Mouse (Mus musculus) cerebellum, adult 2 months (tissue): ENCODE results near the gene Gm45213. TPM values are rescaled to one million over a fixed set of nuclear protein-coding genes. Genes with fewer than 3 reads are reported as not detected.
"Not testable (repeated sequence)": the region's sequence is repeated elsewhere in the genome, so short reads cannot be mapped to it uniquely, and the experiment has no call there.

Experiments
- DNase-seq, 2 experiments: peaks; one replicate each; pipeline ENCODE4 v3.0.0; 2021
- H3K27ac ChIP-seq: fragments of 200-500 bp; 2 replicates; pipeline ENCODE4 v1.5.1; 2012; ENCODE audit warnings: low read length, control low read depth, inconsistent platforms; ENCODE audit not compliant: insufficient read depth
- H3K27me3 ChIP-seq: fragments of 200-500 bp; 2 replicates; pipeline ENCODE4 v1.6.1; 2012; ENCODE audit warnings: inconsistent platforms, mild to moderate bottlenecking, low read length, moderate library complexity; ENCODE audit not compliant: control insufficient read depth, insufficient read depth
- H3K4me1 ChIP-seq: fragments of 200-500 bp; 2 replicates; pipeline ENCODE4 v1.6.1; 2011; ENCODE audit warnings: low read length; ENCODE audit not compliant: control insufficient read depth, insufficient read depth
- H3K4me3 ChIP-seq: fragments of 200-500 bp; replicated peaks from 2 replicates; pipeline ENCODE3; 2011; ENCODE audit warnings: mild to moderate bottlenecking, low read depth, low read length, control low read depth; ENCODE audit not compliant: insufficient read depth
- CTCF ChIP-seq: fragments of 200-500 bp; IDR thresholded peaks from 2 replicates; pipeline ENCODE4 v1.5.1; 2011; ENCODE audit warnings: low read depth, mild to moderate bottlenecking, control low read depth, low read length, moderate library complexity, borderline replicate concordance; ENCODE audit not compliant: insufficient read depth
- POLR2A ChIP-seq: fragments of 200-500 bp; IDR thresholded peaks from 2 replicates; pipeline ENCODE4 v1.6.1; 2011; ENCODE audit warnings: low read length, control low read depth, borderline replicate concordance; ENCODE audit not compliant: insufficient read depth
- WGBS: fragments of 180-500 bp; shearing (Covaris S2); methylation state at CpG from one replicate; pipeline ENCODE4 v1.1.7; 2018; 5-methylcytosine and 5-hydroxymethylcytosine counted together
- polyA plus RNA-seq: library from polyadenylated mRNA; depleted of rRNA; stranded (reverse); fragments of >200 nt; gene quantifications from 2 replicates; pipeline ENCODE4 v1.2.3, GENCODE M21; 2012

Gene Gm45213
- polyA plus RNA-seq, 1 experiment = not detected

DNA sequence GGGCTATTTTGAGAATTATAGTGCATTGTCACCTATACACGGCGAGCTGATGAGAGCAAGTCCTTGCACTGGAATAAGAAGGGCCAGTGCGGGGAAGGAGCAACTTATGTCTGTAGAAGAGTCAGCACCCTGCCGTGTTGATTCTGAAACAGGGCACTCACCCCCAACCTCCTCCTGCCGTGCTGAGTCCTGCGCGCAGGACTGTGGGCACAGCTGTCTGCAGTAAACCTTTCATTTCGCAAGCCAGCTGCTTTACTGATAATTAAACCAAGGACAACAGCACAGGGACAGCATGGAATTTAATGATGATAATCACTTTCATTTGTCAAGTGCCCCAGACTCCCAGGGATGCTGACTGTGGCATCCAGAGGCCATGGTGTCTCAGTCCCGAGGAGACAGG lies 1.2 kb downstream of the Gm45213 start:
- Histone ChIP-seq H3K27ac (peak overlapping the region; percentile 75; the same call in 1 of the 2 replicates), H3K4me3 (no peak overlapping the region), H3K27me3 (no peaks in the 10 kb centered on the region), H3K4me1 (peaks cover 30% of the 10 kb centered on the region)
- DNase-seq = peak in 1 of 2 experiments; percentile 15
- TF ChIP-seq POLR2A = no peak
- TF ChIP-seq CTCF = no peak
- WGBS = 73% methylated on average over 9 of the region's 9 CpGs

DNA sequence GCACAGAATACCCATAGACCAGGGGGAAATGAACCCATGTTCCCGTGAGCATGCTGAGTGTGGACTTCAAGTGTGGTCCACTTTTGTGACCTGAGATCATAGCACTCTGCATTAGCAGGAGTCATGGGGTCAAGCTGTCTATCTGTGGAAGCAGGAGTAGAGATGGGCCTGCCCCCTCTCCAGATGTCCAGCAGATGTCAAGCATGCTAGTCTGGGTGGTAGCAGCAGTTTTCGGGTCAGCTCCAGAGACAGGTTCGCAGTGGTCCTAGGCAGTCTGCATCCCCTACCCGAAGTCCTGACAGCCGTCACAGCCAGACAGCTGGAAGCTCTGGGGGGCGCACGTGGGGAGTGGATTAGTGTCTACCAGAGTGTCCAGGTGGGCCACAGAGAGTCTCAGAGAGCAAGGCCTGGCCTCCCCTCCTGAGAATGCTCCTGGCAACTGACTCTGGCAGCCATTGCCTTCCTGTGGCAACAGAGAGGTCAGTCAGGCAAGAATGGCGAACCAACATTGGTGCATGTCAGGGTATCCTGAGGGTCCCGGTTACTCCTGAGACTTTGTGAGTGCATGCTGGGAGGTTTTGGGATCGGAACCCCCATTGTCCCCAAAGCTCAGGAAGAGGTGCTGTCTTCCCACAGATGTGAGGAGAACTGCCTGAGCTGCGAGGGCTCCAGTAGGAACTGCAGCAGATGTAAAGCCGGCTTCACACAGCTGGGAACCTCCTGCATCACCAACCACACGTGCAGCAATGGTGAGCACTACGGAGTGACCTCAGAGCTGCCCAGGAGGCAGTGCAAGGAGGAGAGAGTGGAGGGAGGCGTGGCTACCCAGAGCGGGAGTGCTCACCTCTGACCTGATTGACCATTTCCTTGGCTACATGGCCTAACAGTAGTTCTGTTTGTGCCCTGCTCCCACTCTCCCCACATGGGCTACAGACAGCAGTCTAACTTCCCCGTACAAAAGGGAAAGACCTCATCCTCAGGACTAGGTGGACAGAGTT lies 3.8 kb downstream of the Gm45213 start:
- Histone ChIP-seq H3K4me3 (no peak overlapping the region), H3K27me3 (no peaks in the 10 kb centered on the region), H3K4me1 (peaks cover 30% of the 10 kb centered on the region), H3K27ac (no peak overlapping the region)
- DNase-seq = peak in 1 of 2 experiments; percentile 18
- 85% methylated on average over 17 of the region's 17 CpGs for WGBS
- no peak for TF ChIP-seq POLR2A
- no peak for TF ChIP-seq CTCF

DNA sequence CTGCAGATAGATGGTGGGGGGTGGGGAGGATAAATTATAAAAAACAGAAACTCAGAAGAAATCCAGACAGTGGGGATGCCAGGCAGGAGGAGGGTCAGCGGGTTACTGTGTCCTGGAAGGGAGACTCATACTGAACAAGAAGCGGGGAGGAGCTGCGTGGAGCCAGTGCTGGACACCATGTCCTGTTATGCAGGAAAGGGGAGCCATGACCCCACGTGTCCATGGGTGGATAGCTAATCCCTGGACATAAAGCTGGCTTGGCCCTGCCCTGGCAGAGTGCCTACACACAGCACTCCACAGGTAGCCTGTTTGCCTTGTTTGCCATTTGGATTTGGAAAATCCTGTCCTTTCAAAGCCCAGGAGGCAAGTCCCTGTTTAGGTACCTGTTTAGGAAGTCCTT lies 4.6 kb downstream of the Gm45213 start:
- H3K4me1 ChIP-seq = peaks cover 27% of the 10 kb centered on the region
- no peak overlapping the region for H3K27ac ChIP-seq
- H3K4me3 ChIP-seq = no peak overlapping the region
- H3K27me3 ChIP-seq = no peaks in the 10 kb centered on the region
- TF ChIP-seq CTCF (no peak), POLR2A (no peak)
- no peak for DNase-seq
- 87% methylated on average over 4 of the region's 4 CpGs for WGBS

DNA sequence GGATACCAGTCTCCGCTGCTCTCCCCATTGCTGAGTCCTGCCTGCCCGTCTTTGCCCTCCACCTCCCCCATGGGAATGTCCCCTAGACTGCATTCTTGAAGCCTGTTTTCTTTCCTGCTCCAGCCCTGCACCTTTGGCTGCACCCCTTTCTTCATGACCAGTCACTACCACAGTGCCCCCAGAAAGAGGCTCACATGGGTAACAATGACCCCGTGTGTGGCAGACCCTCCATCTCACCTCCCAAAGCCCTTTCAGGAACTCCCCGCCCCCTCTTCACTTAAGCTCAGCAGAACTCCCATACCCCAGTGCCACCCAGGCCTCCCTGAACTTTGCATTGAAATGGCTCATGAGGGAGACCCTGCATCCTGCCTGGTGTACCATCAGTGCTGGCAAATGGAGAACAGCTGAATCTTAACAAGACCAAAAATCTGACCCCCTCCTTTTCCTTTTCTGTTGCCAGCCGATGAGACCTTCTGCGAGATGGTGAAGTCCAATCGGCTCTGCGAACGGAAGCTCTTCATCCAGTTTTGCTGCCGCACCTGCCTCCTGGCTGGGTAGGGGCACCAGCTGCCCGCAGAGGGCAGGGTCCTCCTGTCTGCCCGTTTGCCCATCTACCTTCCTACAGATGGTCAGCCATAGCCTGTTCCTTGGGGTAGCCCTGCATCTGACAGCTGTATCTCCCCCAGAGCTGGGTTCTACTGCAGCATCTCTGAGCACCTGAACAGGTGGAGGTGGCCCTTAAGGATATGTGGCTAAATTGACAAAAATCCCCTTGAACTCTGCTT lies 5.2 kb downstream of the Gm45213 start:
- Histone ChIP-seq H3K27me3 (no peaks in the 10 kb centered on the region), H3K4me3 (no peak overlapping the region), H3K4me1 (peaks cover 20% of the 10 kb centered on the region), H3K27ac (no peak overlapping the region)
- DNase-seq = no peak
- WGBS = 90% methylated on average over 12 of the region's 12 CpGs
- no peak for TF ChIP-seq POLR2A
- TF ChIP-seq CTCF = no peak

DNA sequence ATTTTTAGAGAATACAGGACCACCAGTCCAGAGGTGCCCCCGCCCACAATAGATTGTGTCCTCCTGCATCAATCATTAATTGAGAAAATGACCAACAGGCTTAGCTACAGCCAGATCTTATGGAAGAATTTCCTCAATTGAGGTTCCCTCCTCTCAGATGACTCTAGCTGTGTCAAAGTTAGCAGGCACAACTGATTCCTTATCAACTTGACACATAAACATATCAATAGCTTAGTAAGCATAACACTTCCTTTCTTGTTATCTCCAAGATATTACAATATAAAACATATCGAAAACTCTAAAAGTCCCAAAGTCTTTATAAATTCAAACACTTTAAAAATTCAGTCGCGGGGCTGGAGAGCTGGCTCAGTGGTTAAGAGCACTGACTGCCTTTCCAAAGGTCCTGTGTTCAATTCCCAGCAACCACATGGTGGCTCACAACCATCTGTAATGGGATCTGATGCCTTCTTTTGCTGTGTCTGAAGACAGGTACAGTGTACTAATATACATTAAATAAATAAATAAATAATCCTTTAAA lies 10.6 kb downstream of the Gm45213 start:
- DNase-seq = no peak
- no peak overlapping the region for H3K4me3 ChIP-seq
- H3K27ac ChIP-seq = no peak overlapping the region
- TF ChIP-seq POLR2A (no peak), CTCF (no peak)
- no peaks in the 10 kb centered on the region for H3K27me3 ChIP-seq
- H3K4me1 ChIP-seq = no peaks in the 10 kb centered on the region
- 95% methylated on average over 4 of the region's 4 CpGs for WGBS

DNA sequence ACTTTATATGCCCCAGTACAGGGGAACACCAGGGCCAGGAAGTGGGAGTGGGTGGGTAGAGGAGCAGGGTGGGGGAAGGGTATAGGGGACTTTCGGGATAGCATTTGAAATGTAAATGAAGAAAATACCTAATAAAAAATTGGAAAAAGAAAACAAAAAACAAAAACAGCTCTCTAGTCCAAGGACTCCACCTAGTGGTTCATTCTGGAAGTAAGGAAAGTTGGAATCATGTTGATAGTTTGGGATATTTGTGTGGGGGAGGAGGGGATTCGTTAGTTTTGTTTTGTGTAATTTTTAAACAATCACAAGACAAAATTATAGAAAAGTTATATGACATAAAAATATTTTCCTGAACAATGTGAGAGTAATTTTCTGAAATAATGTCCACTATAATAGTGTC lies 12.0 kb downstream of the Gm45213 start:
- not testable (repeated sequence) for DNase-seq, H3K27me3 ChIP-seq, H3K4me3 ChIP-seq, H3K4me1 ChIP-seq, H3K27ac ChIP-seq
- TF ChIP-seq CTCF = peak; percentile 48; the same call in 1 of the 2 replicates
- 3% methylated on average over 2 of the region's 2 CpGs for WGBS

DNA sequence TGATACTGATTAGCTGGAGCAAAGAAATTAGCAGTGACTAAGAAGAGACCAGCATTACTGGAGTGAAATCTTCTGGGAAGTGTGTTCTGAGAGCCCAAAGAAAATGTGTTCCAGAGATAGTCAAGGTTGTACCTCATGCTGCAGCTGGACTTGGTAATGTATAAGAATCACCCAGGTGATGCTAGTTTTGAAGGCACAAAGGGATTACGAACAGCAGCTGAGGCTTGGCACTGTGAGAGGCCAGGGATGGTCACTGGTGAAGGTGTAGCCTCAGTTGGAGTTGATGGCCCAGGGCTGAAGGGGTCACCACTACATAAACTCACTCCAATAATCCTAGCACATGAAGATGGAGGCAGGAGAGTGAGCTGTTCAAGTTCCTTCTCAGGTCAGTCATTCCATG lies 15.3 kb downstream of the Gm45213 start, which contains the start of gene Snrpa1:
Snrpa1 (plus strand) TSS at position 301 of the 400 bp plus-strand sequence.
- 70% methylated on average over 1 of the region's 1 CpGs for WGBS
- H3K27ac ChIP-seq = no peak within 1 kb of the TSS
- DNase-seq = no peak
- TF ChIP-seq CTCF (no peak), POLR2A (no peak)
- H3K4me3 ChIP-seq = peak within 1 kb of the TSS; percentile 80
- H3K4me1 ChIP-seq = no peaks in the 10 kb centered on the region
- no peaks in the 10 kb centered on the region for H3K27me3 ChIP-seq
